Mouse (Mus musculus): ENCODE results near the gene Mmp14. TPM values are rescaled to one million over a fixed set of nuclear protein-coding genes. Genes with fewer than 3 reads are reported as not detected.

Mmp14 gene
- total and polyA plus RNA-seq, 3 experiments = 19.4 to 29.9 TPM; not detected in 1

- Histone ChIP-seq H3K27me3 (ENCODE audit: control insufficient read depth in 1 of 2, insufficient read depth in 2 of 2, low read length in 2 of 2) (no peaks in the 10 kb centered on the region), H3K9ac (ENCODE audit: control insufficient read depth, low read depth, low read length, poor library complexity, severe bottlenecking) (peak overlapping the region; percentile 76), H3K79me2 (ENCODE audit: control insufficient read depth, insufficient read depth, low read length, poor library complexity) (peaks cover 21% of the 10 kb centered on the region), H3K9me3 (replicated peaks; ENCODE audit: insufficient read depth, low read length) (no peaks in the 10 kb centered on the region), H3K36me3 (ENCODE audit: control insufficient read depth in 1 of 2, insufficient read depth in 2 of 2, low read length in 2 of 2) (peaks cover 0 to 30% of the 10 kb centered on the region in 2 experiments; a peak in 2 of 4 replicates), H3K27ac (ENCODE audit: control insufficient read depth, low read depth, low read length) (peak overlapping the region; percentile 100), H3K4me1 (ENCODE audit: control insufficient read depth in 1 of 2, insufficient read depth in 2 of 2, low read length in 2 of 2) (peaks cover 5 to 29% of the 10 kb centered on the region in 2 experiments; a peak in 3 of 4 replicates), H3K4me3 (ENCODE audit: control insufficient read depth in 1 of 2, insufficient read depth in 1 of 2, low read depth in 2 of 2, low read length in 2 of 2) (peak overlapping the region; percentile 36 to 60)
- TF ChIP-seq SMC3 (IDR thresholded peaks at IDR 0.05; ENCODE audit: low read depth, low read length) (peak; percentile 76), HCFC1 (IDR thresholded peaks at IDR 0.05; ENCODE audit: low read depth, low read length) (0 out of 2 replicates have a peak, but pooled peaks have one; percentile 36), USF1 (IDR thresholded peaks at IDR 0.05; ENCODE audit: low read depth, low read length) (no peak), EP300 (IDR thresholded peaks at IDR 0.05; ENCODE audit: low read depth in 1 of 2, low read length in 2 of 2) (peak; percentile 15 to 35; a peak in 1 of 4 replicates), POLR2AphosphoS2 (IDR thresholded peaks at IDR 0.05; ENCODE audit: low read length) (no peak), POLR2A (IDR thresholded peaks at IDR 0.05; ENCODE audit: control insufficient read depth in 1 of 2, insufficient read depth in 1 of 2, low read depth in 1 of 2, low read length in 2 of 2, poor library complexity in 1 of 2) (peak in 1 of 2 experiments; percentile 57; a peak in 2 of 4 replicates), ZC3H11A (IDR thresholded peaks at IDR 0.05; ENCODE audit: low read depth, low read length) (peak; percentile 70), MYC (IDR thresholded peaks at IDR 0.05; ENCODE audit: low read depth, low read length) (peak; percentile 81; the same call in 1 of the 2 replicates), CTCF (IDR thresholded peaks at IDR 0.05 in 2 of 3, conservative IDR thresholded peaks at IDR 0.05 in 1 of 3; ENCODE audit: control insufficient read depth in 1 of 3, insufficient read depth in 1 of 3, low read depth in 2 of 3, low read length in 3 of 3, poor library complexity in 1 of 3, severe bottlenecking in 1 of 3) (peak; percentile 62 to 82 (median 72)), RAD21 (IDR thresholded peaks at IDR 0.05; ENCODE audit: low read depth, low read length) (peak; percentile 61), TBP (IDR thresholded peaks at IDR 0.05; ENCODE audit: low read depth, low read length) (peak; percentile 74), UBTF (IDR thresholded peaks at IDR 0.05; ENCODE audit: borderline replicate concordance, insufficient read depth, low read depth, low read length) (no peak), GATA1 (IDR thresholded peaks at IDR 0.05; ENCODE audit: low read depth, low read length) (peak; percentile 72; the same call in 1 of the 2 replicates), ZMIZ1 (IDR thresholded peaks at IDR 0.05; ENCODE audit: low read depth, low read length) (no peak), CHD1 (IDR thresholded peaks at IDR 0.05; ENCODE audit: low read depth, low read length) (no peak), RCOR1 (IDR thresholded peaks at IDR 0.05; ENCODE audit: low read depth, low read length) (no peak), ETS1 (IDR thresholded peaks at IDR 0.05; ENCODE audit: low read depth, low read length) (peak; percentile 68; the same call in 1 of the 2 replicates), BHLHE40 (IDR thresholded peaks at IDR 0.05; ENCODE audit: borderline replicate concordance, low read depth, low read length) (no peak), POLR2AphosphoS5 (IDR thresholded peaks at IDR 0.05; ENCODE audit: borderline replicate concordance, low read depth, low read length) (no peak), NELFE (IDR thresholded peaks at IDR 0.05; ENCODE audit: low read depth, low read length) (no peak), SIN3A (IDR thresholded peaks at IDR 0.05; ENCODE audit: low read length) (peak; percentile 48; the same call in 1 of the 2 replicates), USF2 (IDR thresholded peaks at IDR 0.05; ENCODE audit: borderline replicate concordance in 1 of 2, insufficient read depth in 1 of 2, low read depth in 1 of 2, low read length in 2 of 2) (no peak), TCF12 (IDR thresholded peaks at IDR 0.05; ENCODE audit: low read depth, low read length) (peak; percentile 61; the same call in 1 of the 2 replicates), ZNF384 (IDR thresholded peaks at IDR 0.05; ENCODE audit: low read depth, low read length) (peak; percentile 83), NRF1 (IDR thresholded peaks at IDR 0.05; ENCODE audit: insufficient read depth, low read depth, low read length, poor library complexity, severe bottlenecking) (no peak), CHD2 (IDR thresholded peaks at IDR 0.05; ENCODE audit: low read length) (no peak)
- peak; percentile 85 for DNase-seq (ENCODE audit: low read depth, low spot score)
Measured at GRCm38 (mm10) chr14:54423406-54423805, 8.0 kb upstream of the Mmp14 start.
